Mouse (Mus musculus) hindbrain, embryonic 13.5 days (tissue): ENCODE measurements around the gene Fastkd5. TPM values are rescaled to one million over a fixed set of nuclear protein-coding genes. Genes with fewer than 3 reads are reported as not detected.

ENCODE experiments used
- ATAC-seq: fragments of 200-750 bp; cut with Nextera tagmentation; 2 replicates; pipeline ENCODE4 v1.8.0; 2017; ENCODE audit warnings: moderate TSS enrichment; ENCODE audit not compliant: low FRiP score
- H3K27ac ChIP-seq: fragments of 300-500 bp; sonication (generic); 2 replicates; pipeline ENCODE4 v1.5.1; 2015; ENCODE audit warnings: inconsistent platforms, mild to moderate bottlenecking, moderate library complexity
- H3K27me3 ChIP-seq: fragments of 300-500 bp; sonication (generic); 2 replicates; pipeline ENCODE4 v1.6.1; 2015; ENCODE audit warnings: mild to moderate bottlenecking, inconsistent platforms
- H3K36me3 ChIP-seq: fragments of 300-500 bp; sonication (generic); 2 replicates; pipeline ENCODE4 v1.6.1; 2015; ENCODE audit warnings: mild to moderate bottlenecking, inconsistent platforms
- H3K4me1 ChIP-seq: fragments of 300-500 bp; sonication (generic); replicated peaks from 2 replicates; pipeline ENCODE4 v1.6.1; 2015; ENCODE audit warnings: inconsistent platforms
- H3K4me2 ChIP-seq: fragments of 300-500 bp; sonication (generic); 2 replicates; pipeline ENCODE4 v1.6.1; 2015; ENCODE audit warnings: inconsistent platforms, mild to moderate bottlenecking, moderate library complexity
- H3K4me3 ChIP-seq: fragments of 300-500 bp; sonication (generic); 2 replicates; pipeline ENCODE4 v1.5.1; 2015; ENCODE audit warnings: mild to moderate bottlenecking, inconsistent platforms
- H3K9ac ChIP-seq: fragments of 300-500 bp; sonication (generic); 2 replicates; pipeline ENCODE4 v1.6.1; 2015; ENCODE audit warnings: mild to moderate bottlenecking, inconsistent platforms
- H3K9me3 ChIP-seq: fragments of 300-500 bp; sonication (generic); 2 replicates; pipeline ENCODE4 v1.6.1; 2016; ENCODE audit warnings: inconsistent platforms
- WGBS: fragments of 180-500 bp; shearing (Covaris S2); methylation state at CpG from one replicate; pipeline ENCODE4 v1.1.7; 2015; 5-methylcytosine and 5-hydroxymethylcytosine counted together
- polyA plus RNA-seq: library from polyadenylated mRNA; unstranded; fragments of >200 nt; fragmentation: Nextera tagmentation; extraction: Ambion mirVana; gene quantifications from 2 replicates; pipeline ENCODE4 v1.2.1, GENCODE M21; 2015

Fastkd5 gene
- polyA plus RNA-seq, 1 experiment from 2014 or later: 12.9 TPM

GRCm38 (mm10) chr2:130632416-130632815 is 2.6 kb upstream of the Fastkd5 start:
- Histone ChIP-seq H3K9me3 (no peaks in the 10 kb centered on the region), H3K4me2 (no peak overlapping the region), H3K27me3 (peaks cover 40% of the 10 kb centered on the region), H3K4me1 (peaks cover 38% of the 10 kb centered on the region), H3K36me3 (peaks cover 20% of the 10 kb centered on the region), H3K4me3 (no peak overlapping the region), H3K27ac (no peak overlapping the region), H3K9ac (no peak overlapping the region)
- WGBS: 52% methylated on average over 1 of the region's 1 CpGs
- no peak for ATAC-seq

GRCm38 (mm10) chr2:130629080-130629838 is 568 bp downstream of the Fastkd5 start:
- H3K27me3 ChIP-seq: peaks cover 8% of the 10 kb centered on the region
- peaks cover 21% of the 10 kb centered on the region for H3K36me3 ChIP-seq
- 3% methylated on average over 37 of the region's 37 CpGs for WGBS
- peak overlapping the region; percentile 82 for H3K27ac ChIP-seq
- H3K9me3 ChIP-seq: no peaks in the 10 kb centered on the region
- peak; percentile 67 for ATAC-seq
- H3K4me1 ChIP-seq: peaks cover 16% of the 10 kb centered on the region
- peak overlapping the region; percentile 93 for H3K9ac ChIP-seq
- peak overlapping the region; percentile 87 for H3K4me2 ChIP-seq
- H3K4me3 ChIP-seq: peak overlapping the region; percentile 90

- peaks cover under 1% of the 10 kb centered on the region for H3K27me3 ChIP-seq
- no peak for ATAC-seq
- peaks cover 23% of the 10 kb centered on the region for H3K36me3 ChIP-seq
- H3K27ac ChIP-seq: no peak overlapping the region
- peak overlapping the region; percentile 87 for H3K4me2 ChIP-seq
- H3K4me3 ChIP-seq: peak overlapping the region; percentile 90
- no peak overlapping the region for H3K9ac ChIP-seq
- WGBS: 64% methylated on average over 3 of the region's 3 CpGs
- peaks cover 8% of the 10 kb centered on the region for H3K4me1 ChIP-seq
- no peaks in the 10 kb centered on the region for H3K9me3 ChIP-seq
Observed at GRCm38 (mm10) chr2:130628424-130628823, 1.4 kb downstream of the Fastkd5 start.

GRCm38 (mm10) chr2:130618972-130619371 is 10.9 kb downstream of the Fastkd5 start:
- no peak overlapping the region for H3K27ac ChIP-seq
- no peak overlapping the region for H3K4me2 ChIP-seq
- no peaks in the 10 kb centered on the region for H3K9me3 ChIP-seq
- H3K36me3 ChIP-seq: peaks cover 52% of the 10 kb centered on the region
- 97% methylated on average over 7 of the region's 7 CpGs for WGBS
- H3K27me3 ChIP-seq: no peaks in the 10 kb centered on the region
- H3K4me3 ChIP-seq: no peak overlapping the region
- no peak for ATAC-seq
- no peak overlapping the region for H3K9ac ChIP-seq
- no peaks in the 10 kb centered on the region for H3K4me1 ChIP-seq

GRCm38 (mm10) chr2:130613091-130613490 is 16.7 kb downstream of the Fastkd5 start:
- H3K4me1 ChIP-seq: no peaks in the 10 kb centered on the region
- WGBS: 70% methylated on average over 3 of the region's 3 CpGs
- no peak for ATAC-seq
- H3K36me3 ChIP-seq: peaks cover 45% of the 10 kb centered on the region
- H3K4me2 ChIP-seq: no peak overlapping the region
- no peaks in the 10 kb centered on the region for H3K27me3 ChIP-seq
- no peak overlapping the region for H3K9ac ChIP-seq
- no peak overlapping the region for H3K27ac ChIP-seq
- no peaks in the 10 kb centered on the region for H3K9me3 ChIP-seq
- H3K4me3 ChIP-seq: no peak overlapping the region

GRCm38 (mm10) chr2:130602195-130602594 is 27.6 kb downstream of the Fastkd5 start:
- no peak overlapping the region for H3K9ac ChIP-seq
- H3K9me3 ChIP-seq: no peaks in the 10 kb centered on the region
- H3K36me3 ChIP-seq: peaks cover 64% of the 10 kb centered on the region
- WGBS: 87% methylated on average over 4 of the region's 4 CpGs
- H3K4me2 ChIP-seq: no peak overlapping the region
- no peaks in the 10 kb centered on the region for H3K27me3 ChIP-seq
- no peaks in the 10 kb centered on the region for H3K4me1 ChIP-seq
- no peak overlapping the region for H3K4me3 ChIP-seq
- no peak overlapping the region for H3K27ac ChIP-seq
- ATAC-seq: no peak

GRCm38 (mm10) chr2:130598399-130598798 is 31.4 kb downstream of the Fastkd5 start:
- no peak for ATAC-seq
- Histone ChIP-seq H3K4me2 (no peak overlapping the region), H3K27me3 (no peaks in the 10 kb centered on the region), H3K27ac (no peak overlapping the region), H3K9me3 (no peaks in the 10 kb centered on the region), H3K36me3 (peaks cover 84% of the 10 kb centered on the region), H3K4me1 (no peaks in the 10 kb centered on the region), H3K4me3 (no peak overlapping the region), H3K9ac (no peak overlapping the region)
- 79% methylated on average over 3 of the region's 3 CpGs for WGBS

- Histone ChIP-seq H3K4me3 (no peak overlapping the region), H3K27ac (no peak overlapping the region), H3K4me2 (no peak overlapping the region), H3K9ac (no peak overlapping the region), H3K9me3 (no peaks in the 10 kb centered on the region), H3K36me3 (peaks cover 80% of the 10 kb centered on the region), H3K27me3 (no peaks in the 10 kb centered on the region), H3K4me1 (no peaks in the 10 kb centered on the region)
- no peak for ATAC-seq
- 8% methylated on average over 1 of the region's 1 CpGs for WGBS
Observed at GRCm38 (mm10) chr2:130597601-130598010, 32.2 kb downstream of the Fastkd5 start.

GRCm38 (mm10) chr2:130595596-130595995 is 34.2 kb downstream of the Fastkd5 start:
- Histone ChIP-seq H3K4me3 (no peak overlapping the region), H3K9ac (no peak overlapping the region), H3K9me3 (no peaks in the 10 kb centered on the region), H3K36me3 (peaks cover 76% of the 10 kb centered on the region), H3K4me2 (no peak overlapping the region), H3K27ac (no peak overlapping the region), H3K27me3 (no peaks in the 10 kb centered on the region), H3K4me1 (no peaks in the 10 kb centered on the region)
- 96% methylated on average over 1 of the region's 1 CpGs for WGBS
- ATAC-seq: no peak

GRCm38 (mm10) chr2:130591016-130591415 is 38.8 kb downstream of the Fastkd5 start:
- H3K4me2 ChIP-seq: no peak overlapping the region
- H3K36me3 ChIP-seq: peaks cover 42% of the 10 kb centered on the region
- no peak overlapping the region for H3K9ac ChIP-seq
- no peak overlapping the region for H3K27ac ChIP-seq
- no peak overlapping the region for H3K4me3 ChIP-seq
- H3K9me3 ChIP-seq: no peaks in the 10 kb centered on the region
- WGBS: 93% methylated on average over 2 of the region's 2 CpGs
- no peak for ATAC-seq
- no peaks in the 10 kb centered on the region for H3K27me3 ChIP-seq
- H3K4me1 ChIP-seq: no peaks in the 10 kb centered on the region

GRCm38 (mm10) chr2:130589761-130590160 is 40.1 kb downstream of the Fastkd5 start:
- H3K36me3 ChIP-seq: peaks cover 30% of the 10 kb centered on the region
- H3K9me3 ChIP-seq: no peaks in the 10 kb centered on the region
- no peak overlapping the region for H3K9ac ChIP-seq
- ATAC-seq: no peak
- no peak overlapping the region for H3K4me3 ChIP-seq
- WGBS: 100% methylated on average over 2 of the region's 2 CpGs
- no peak overlapping the region for H3K4me2 ChIP-seq
- H3K27ac ChIP-seq: no peak overlapping the region
- H3K4me1 ChIP-seq: no peaks in the 10 kb centered on the region
- no peaks in the 10 kb centered on the region for H3K27me3 ChIP-seq

GRCm38 (mm10) chr2:130589157-130589556 is 40.7 kb downstream of the Fastkd5 start:
- H3K4me2 ChIP-seq: no peak overlapping the region
- no peaks in the 10 kb centered on the region for H3K4me1 ChIP-seq
- no peak overlapping the region for H3K9ac ChIP-seq
- H3K36me3 ChIP-seq: peaks cover 25% of the 10 kb centered on the region
- H3K9me3 ChIP-seq: no peaks in the 10 kb centered on the region
- H3K4me3 ChIP-seq: no peak overlapping the region
- 0 out of 2 replicates have a peak, but pooled peaks cover 5% of the 10 kb centered on the region for H3K27me3 ChIP-seq
- WGBS: 58% methylated on average over 4 of the region's 4 CpGs
- ATAC-seq: no peak
- H3K27ac ChIP-seq: no peak overlapping the region

- H3K4me2 ChIP-seq: no peak overlapping the region
- no peak overlapping the region for H3K4me3 ChIP-seq
- H3K9me3 ChIP-seq: no peaks in the 10 kb centered on the region
- peaks cover 9% of the 10 kb centered on the region for H3K27me3 ChIP-seq
- 85% methylated on average over 2 of the region's 2 CpGs for WGBS
- ATAC-seq: no peak
- no peaks in the 10 kb centered on the region for H3K4me1 ChIP-seq
- peaks cover 22% of the 10 kb centered on the region for H3K36me3 ChIP-seq
- no peak overlapping the region for H3K27ac ChIP-seq
- H3K9ac ChIP-seq: no peak overlapping the region
Observed at GRCm38 (mm10) chr2:130588373-130588772, 41.5 kb downstream of the Fastkd5 start.
